Mouse (Mus musculus) thymus, postnatal 0 days (tissue): ENCODE data around the gene Hapln2. TPM values are rescaled to one million over a fixed set of nuclear protein-coding genes. Genes with fewer than 3 reads are reported as not detected.

Experiments used
- DNase-seq: peaks from one replicate; pipeline ENCODE4 v3.0.0-alpha.2; 2015; ENCODE audit warnings: low spot score
- polyA plus RNA-seq: library from polyadenylated mRNA; unstranded; fragments of >200 nt; fragmentation: Nextera tagmentation; extraction: Ambion mirVana; gene quantifications from 2 replicates; pipeline ENCODE4 v1.2.1, GENCODE M21; 2015

The Hapln2 gene
- polyA plus RNA-seq, 1 experiment from 2014 or later: 0.16 TPM

DNA sequence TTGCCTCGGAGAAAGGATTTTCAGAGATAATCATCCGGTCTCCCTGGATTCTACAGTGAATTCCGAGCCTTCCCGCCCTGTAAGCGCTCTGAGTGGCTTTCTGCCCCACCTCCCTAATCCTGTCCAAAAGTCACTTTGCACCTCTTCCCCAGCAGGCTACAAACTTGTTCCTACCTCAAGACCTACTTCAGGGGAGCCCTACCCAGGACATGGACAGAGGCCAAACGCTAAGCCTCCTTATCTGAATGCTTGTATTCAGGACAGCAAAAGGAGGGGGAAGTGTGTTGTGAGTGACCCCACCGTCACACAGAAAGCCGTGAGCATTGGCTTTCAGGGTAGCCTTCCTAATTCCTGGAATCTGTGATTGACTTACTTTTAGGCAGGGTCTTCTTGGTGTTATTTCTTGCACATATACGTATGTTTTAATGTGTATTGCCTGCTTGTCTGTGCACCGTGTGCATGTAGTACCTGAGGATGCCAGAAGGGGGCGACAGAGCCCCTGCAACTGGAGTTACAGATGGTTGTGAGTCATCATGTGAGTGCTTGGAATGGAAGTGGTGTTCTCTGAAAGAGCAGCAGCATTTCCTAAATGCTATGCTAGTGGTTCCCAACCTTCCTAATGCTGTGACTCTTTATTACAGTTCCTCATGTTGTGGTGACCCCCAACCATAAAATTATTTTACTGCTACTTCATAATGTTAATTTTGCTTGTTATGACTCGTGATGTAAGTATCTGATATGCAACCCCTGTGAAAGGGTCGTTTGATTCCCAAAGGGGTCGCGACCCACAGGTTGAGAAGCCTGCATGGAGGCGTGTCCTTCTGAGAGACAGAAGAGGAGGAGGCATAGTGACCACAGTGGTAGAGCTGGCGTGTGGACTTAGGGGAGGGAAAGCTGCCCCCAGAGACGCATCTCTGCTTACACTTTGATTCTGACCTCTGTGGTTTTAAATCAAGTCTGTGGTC, 21.3 kb downstream of the Hapln2 start:
- DNase-seq: no peak

DNA sequence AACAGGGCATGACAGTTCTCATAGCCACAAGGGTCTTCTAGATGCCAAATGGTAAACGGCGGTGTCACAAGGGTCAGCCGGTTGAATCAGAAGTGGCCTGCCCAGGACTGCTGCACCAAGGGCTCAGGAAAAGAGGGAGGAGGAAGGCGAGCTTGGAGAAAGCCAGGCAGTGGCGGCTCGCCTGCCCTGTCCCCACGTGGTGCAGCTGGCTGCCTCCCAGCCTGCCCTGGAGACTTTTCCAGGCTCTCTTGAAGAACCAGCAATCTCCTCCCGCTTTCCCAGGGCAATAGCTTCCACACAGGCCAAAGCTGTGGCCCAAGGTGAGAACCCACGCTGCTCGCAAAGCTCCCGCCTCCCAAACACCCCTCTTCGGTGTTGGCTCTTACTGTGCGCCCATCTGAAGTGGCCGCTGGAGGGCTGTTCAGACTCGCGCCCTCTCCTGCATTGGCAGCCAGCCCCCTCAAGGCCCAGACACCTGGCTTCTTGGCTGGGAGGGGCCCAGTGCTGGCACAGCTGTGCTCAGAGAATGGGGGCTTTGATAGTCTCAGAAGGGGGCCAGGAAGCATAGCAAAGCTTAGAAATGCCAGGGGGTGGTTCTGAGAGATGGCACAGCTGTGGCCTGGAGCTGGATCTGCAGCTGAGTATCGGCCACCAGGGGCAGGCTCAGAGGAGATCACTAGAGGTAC, 24.9 kb downstream of the Hapln2 start:
- DNase-seq: peak; percentile 69

DNA sequence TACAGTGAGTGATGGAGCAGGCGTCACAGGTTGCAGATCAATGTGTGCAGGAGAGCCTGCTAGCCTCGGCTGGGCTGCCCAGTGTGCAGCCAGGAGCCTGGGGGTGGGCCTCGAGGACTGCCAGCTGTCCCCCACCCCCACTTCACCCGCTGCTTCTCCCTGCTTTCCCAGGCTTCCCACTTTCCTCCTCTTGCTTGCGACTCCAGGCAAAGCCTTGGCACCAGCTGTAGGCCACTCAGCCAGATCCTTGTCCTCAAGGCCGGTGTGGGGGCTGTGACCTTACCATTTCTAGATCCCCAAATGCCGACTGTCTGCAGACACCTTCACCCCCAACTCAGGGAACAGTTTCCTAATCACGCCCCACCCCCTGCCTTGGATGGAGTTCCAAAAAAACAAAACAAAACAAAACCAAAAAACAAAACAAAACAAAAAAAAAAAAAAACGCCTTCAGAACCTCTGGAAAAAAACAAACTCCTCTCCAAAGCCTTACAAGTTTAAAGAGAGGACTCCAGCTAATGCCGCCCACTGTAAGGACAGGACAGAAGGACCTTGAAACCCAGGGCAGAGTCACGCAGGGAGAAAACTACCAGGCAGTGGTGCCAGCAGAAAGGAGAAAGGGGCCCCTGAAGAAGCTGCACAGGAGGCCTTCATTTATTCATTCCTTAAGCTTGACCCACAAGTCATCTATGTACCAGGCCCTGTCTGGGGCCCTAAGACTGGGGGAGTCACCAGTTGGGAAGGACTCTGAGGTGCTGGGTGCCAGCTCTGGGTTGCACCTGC, 26.4 kb downstream of the Hapln2 start:
- DNase-seq: no peak

DNA sequence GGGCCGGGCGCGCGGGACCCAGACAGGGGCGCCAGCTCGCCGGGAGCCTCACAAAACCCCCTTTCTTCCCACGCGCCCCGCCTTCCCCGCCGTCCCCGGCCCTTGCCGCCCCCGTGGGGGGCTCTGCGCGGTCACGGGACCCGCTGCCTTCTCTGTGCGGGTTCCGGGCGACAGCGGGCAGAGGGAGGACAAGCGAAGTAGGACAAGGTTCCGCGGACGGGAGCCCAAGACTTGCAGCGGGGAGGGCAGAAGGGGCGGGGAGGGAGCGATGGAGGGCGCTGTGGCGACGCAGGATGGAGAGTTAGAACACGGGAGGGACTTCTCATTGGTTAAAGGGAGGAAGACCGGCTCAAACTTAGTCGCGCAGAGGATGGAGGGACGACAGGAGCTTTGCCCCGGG, 27.2 kb downstream of the Hapln2 start, which contains the start of gene Bcan:
Bcan (minus strand) TSS at position 50 of the 400 bp plus-strand sequence.
- DNase-seq: no peak

DNA sequence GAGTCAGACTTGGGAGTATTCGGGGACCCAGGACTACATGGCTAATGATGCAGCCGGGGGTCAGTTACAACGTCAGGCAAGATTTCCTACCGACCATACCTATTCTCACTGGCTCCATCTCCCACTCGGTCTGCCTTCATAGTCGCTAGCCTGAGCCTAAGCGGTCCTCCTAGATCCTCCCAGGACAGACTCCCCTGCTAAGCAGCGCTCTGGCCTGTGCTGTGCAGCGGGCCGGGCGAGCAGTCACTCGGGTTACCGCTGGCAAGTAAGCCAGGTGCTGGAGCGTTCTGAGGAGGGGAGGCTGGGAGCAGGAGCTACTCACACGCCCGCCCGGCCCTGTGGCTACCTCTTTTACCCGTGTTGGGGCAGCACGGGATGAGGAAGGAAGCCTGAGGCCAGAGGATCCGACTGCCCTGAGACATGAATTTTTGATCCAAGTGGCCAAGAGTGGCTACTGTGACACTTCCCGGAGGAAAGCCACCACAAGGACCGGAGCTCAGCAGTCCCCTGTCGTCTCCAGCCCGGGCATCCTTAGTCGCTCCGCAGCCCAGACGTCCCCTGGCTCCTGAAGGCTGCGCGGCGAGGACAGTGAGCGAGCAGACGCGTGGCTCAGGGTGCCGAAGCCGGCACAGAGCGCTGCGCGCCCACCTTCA, 28.0 kb downstream of the Hapln2 start:
- DNase-seq: no peak

- DNase-seq: no peak
Measured at GRCm38 (mm10) chr3:87998747-87999146, 28.6 kb downstream of the Hapln2 start.

- DNase-seq: no peak
Measured at GRCm38 (mm10) chr3:87996971-87997614, 30.3 kb downstream of the Hapln2 start.

- no peak for DNase-seq
Measured at GRCm38 (mm10) chr3:87996401-87996800, 31.0 kb downstream of the Hapln2 start.

DNA sequence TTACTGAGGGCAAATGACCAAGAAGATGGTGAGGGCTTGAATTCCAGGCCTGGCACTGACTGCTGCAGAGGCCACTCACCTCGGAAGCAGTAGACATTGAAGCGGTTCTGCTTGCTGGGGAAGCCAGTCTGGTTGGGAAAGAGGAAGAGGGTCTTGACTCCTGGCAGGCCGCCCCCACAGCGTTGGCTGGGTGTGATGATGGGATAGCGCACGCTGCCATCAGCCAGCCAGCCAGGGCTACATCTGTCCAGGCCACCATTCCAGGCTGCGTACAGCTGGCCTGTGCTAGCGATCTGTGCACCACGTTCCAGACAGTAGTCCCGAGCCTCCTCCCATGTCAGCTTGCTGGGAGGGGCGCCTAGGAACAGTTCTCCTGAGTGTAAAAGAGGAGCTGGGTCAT, 32.1 kb downstream of the Hapln2 start:
- no peak for DNase-seq

DNA sequence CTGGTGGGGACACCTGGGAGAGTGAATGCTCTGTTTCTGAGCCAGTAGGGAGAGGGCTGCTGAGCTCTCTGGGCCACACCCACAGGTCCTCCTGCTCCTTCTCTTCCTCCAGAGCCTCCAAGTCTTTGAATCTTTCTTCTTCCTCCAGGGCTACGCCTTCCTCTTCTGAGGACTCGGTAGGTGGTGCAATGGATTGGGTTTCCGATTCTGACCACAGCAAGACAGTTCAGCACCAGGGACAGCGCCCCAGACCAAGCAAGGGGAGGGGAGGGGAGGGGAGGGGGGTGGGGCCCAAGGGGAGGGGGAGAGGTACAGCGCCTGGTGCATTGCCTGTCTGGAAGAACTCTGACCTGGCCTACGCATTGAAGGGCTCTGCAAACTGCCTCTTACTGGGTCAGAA, 33.9 kb downstream of the Hapln2 start:
- DNase-seq: peak; percentile 59

- no peak for DNase-seq
Measured at GRCm38 (mm10) chr3:87989935-87990334, 37.4 kb downstream of the Hapln2 start.

DNA sequence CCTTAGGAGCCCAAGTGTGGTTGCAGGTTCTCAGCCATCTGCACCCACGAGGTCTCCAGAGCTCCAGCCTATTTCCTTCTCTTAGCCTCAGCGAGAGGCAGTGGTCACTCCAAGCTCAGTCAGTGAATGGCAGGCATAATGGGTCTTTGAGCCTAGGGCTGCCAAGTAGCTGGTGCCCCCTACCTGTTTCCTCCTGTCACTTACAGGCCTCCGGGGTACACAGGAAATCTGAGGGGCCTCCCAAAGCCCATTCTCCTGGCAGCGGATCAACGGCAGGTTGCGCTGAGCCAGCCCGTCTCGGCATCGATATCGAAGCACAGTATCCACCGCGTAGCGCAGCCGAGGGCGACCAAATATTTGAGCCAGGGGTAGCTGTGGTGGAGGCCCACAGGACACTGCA, 39.3 kb downstream of the Hapln2 start:
- peak; percentile 71 for DNase-seq

DNA sequence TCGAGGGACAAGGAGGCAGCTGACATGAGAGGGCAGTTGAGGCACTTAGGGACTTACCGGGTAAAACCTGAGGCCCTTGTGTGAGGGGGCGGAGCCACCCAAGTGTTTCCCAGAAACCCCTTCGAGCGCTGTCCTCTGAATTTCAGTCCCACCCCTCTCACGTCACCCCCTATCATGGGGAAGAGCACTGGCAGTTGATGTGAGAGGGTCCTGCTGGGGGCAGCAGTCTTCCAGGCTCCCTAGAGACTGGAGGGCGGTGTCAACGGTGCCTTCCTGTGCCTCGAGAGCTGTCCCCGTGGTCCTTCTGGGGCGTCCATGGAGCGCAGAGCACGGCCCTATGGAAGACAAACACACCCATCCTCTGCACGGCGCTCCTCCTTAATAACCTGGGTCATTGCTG, 39.8 kb downstream of the Hapln2 start:
- DNase-seq: peak; percentile 87

- DNase-seq: peak; percentile 97
Measured at GRCm38 (mm10) chr3:87986868-87987267, 40.5 kb downstream of the Hapln2 start.

DNA sequence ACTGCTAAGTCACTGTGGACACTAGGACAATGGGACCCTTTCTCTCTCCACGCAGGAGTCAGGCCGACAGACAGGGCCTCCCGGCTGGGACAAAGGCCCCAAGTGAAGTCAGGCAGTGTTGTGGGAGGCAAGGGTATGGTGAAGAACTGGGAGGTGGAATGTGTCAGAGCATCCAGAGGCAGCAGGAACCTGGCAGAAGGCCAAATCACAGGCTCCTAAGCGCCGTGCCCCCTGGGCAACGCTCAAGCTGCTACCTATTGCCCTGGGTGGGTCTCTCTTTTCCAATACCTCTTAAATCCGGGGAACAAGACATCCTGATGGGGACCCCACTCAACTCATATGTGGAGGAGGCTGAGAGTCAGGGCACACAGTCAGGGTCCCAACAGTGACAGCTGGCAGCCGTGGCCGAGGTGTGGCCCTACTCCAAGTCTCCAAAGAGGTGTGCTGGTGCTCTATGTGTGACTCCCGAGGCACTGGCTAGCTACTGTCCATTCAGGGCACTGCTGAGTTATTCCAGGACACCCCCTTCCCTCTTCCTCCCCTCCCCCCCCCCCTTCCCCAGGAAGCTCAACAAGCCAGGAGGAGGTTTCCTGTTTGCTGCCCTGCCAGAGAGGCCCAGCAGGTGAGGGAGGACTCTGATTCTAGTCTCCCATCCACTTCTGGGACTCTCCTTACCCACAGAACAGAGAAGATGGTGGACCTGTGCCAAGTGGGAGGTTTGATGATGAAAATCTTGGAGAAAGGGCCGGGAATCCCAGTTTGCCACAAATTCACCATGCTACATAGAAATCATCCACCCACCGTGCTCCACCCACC, 41.7 kb downstream of the Hapln2 start:
- DNase-seq: no peak

GRCm38 (mm10) chr3:87984094-87984493, 43.3 kb downstream of the Hapln2 start:
- no peak for DNase-seq

DNA sequence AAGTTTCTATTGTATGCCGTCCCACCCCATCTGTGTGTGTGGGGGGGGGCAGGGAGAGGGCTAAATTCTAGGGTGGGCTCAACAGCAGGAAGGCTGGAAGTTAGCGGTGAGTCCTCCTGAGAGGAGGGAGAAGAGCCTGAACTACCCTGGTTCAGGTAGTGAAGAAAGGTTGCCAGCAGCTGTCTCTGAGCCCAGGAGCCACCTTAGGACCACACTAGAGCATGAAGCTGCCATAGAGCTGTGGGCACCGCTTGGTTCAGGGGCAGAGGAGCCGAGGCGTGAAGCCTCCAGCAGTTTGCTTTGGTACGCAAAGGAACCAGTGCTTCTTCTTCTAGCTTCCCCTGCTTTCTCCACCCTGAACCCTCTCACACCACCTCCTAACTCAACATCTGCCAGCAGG, 43.8 kb downstream of the Hapln2 start:
- DNase-seq: no peak

GRCm38 (mm10) chr3:87982836-87983601, 44.4 kb downstream of the Hapln2 start:
- peak; percentile 40 for DNase-seq
